Mouse (Mus musculus): Measurements from ENCODE around the gene Phospho1.

The Phospho1 gene

DNA sequence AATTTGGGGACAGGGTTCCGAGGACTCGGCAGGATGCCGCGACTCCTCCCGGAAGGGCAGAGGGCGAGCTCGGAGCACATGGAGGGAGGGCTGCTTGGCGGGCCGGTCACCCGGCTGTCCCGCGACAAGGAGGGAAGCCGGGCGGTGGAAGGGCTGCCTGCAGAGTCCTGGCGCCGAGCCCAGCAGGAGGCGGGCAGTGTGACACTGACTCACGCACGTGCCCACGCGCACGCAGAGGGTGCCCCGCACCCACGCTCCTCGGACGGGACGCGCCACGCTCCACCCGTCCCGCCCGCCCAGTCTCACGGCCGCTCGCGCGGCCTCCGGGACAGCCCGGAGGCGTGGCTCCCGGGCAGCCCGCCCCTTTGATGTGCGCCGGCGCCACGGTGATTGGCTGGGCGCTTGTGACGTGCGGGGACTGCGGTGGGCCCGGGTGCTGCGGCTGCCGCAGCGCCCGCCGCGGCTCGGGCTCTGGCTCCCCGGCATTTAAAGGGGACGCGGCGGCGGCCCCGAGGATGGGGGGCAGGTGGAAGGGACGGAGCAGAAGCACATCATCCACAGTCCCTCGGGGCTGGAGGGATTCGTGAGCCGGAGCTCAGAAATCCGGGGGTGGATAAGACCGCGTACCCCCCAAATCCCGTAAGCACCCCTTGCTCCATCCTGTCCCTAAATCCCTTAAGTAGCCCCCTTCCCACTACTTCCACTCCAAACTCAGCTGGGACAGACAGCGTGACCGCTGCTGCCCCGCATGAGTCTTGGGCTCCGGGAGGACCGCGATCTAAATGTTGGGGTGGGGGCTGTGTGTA, at the start of gene Phospho1:
TSS of gene Phospho1 (plus strand) at position 429 of the 806 bp plus-strand sequence.
- DNase-seq: peak; percentile 95 to 96

- DNase-seq: peak; percentile 80 to 92
Observed at GRCm38 (mm10) chr11:95777323-95778297, 46.7 kb upstream of the Phospho1 start.

DNA sequence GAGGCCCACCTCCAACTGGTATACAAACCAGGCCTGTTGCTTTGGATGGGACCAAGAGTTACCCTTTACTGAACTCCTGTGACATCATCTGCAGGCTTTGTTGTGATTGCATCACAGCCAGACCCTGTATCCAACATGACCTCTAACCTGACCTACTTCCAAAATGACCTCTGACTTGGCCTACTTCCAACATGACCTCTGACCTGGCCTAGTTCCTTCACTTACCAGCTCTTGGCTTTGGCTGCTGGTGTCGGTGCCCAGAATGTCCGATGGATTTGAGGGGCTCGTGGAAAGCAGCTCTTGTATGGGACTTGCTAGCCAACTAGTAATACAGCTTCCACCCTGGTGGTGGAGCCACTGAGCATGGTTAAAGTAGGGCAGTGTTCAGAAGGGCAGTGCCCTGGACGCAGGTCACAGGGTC, 45.5 kb upstream of the Phospho1 start:
- DNase-seq: peak; percentile 66

GRCm38 (mm10) chr11:95779366-95779765, 44.9 kb upstream of the Phospho1 start:
- DNase-seq: no peak

- DNase-seq: peak; percentile 71 to 83
Observed at GRCm38 (mm10) chr11:95780480-95780879, 43.8 kb upstream of the Phospho1 start.

- no peak for DNase-seq
Observed at GRCm38 (mm10) chr11:95781557-95781956, 42.7 kb upstream of the Phospho1 start.

DNA sequence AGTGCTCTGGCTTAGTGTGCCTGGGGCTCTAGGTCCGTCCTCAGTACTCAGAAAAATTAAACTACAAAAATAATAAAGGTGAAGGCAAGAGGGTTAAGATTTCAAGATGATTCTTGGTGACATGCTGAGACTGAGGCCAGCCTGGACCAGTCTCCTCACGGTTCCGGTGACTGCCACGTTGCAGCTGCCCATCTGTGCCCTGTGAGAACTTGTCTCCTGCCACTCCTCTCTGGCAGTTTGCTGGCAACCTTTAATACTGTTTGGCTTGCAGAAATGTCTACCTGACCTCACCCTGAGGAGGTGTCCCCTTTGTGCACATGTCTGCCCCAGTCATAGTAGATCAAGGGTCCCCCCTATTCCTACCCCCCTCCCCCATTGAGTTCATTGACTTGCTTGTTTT, 40.8 kb upstream of the Phospho1 start:
- DNase-seq: no peak

- DNase-seq: no peak
Observed at GRCm38 (mm10) chr11:95783958-95784357, 40.3 kb upstream of the Phospho1 start.

GRCm38 (mm10) chr11:95785675-95786074, 38.6 kb upstream of the Phospho1 start:
- no peak for DNase-seq

- DNase-seq: no peak
Observed at GRCm38 (mm10) chr11:95786511-95786910, 37.8 kb upstream of the Phospho1 start.

DNA sequence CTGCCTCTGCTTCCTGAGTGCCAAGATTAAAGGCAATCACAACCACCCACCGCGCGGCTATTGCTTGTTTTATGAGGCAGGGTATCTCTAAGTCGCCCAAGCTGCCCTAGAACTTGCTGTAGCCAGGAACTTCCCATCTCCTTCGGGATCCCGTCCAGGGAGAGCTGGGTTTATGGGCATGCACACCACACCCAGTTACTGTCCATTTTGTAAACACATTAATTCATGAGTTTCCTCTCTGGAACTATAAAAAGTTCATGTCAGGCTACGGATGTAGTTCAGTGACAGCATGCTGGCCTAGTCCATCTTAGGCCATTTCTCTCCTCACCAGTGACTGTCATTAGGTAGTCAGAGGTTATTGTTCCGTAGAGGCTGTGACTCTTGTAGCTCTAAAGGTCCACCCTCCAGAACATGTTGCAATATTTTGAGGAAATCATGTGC, 34.8 kb upstream of the Phospho1 start:
- DNase-seq: peak in 1 of 2 experiments; percentile 54

DNA sequence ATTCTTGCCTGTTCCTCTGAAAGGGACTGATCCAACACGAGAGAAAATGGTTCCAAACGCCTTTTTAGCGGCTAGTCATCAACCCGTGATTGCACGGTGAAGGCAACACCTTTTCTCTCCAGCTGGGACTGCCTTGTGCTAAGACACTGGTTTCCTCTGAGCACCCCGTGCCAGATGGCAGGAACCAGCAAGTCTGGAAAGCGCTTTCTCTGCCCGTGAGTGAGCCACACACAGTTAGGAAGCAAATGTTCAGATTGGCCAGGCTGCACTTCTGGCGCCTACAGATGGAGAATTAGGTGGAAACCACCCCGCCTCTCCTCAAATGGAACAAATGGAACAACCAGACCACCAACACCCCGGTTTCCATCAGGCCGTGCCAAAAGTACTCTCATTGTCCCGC, 32.5 kb upstream of the Phospho1 start:
- DNase-seq: no peak

- DNase-seq: no peak
Observed at GRCm38 (mm10) chr11:95792950-95793509, 31.3 kb upstream of the Phospho1 start.

DNA sequence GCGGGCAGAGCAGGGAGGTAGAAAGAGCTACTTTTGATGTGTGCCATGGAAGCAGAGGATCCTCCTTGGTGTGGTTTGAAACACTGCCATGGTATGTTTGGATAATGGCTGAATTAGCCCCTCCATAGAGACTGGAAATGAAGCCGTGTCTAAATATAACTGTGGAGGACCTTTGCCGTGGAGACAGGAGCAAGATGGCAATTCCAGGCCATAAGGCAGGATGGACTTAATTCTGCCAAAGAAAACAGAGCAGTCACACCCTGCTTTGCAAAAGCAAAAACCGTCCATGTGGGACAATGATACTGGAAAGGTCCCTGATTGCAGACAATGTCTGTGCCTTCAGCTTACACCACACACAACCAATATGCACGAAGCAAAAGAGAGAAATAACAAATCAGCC, 30.1 kb upstream of the Phospho1 start:
- no peak for DNase-seq

DNA sequence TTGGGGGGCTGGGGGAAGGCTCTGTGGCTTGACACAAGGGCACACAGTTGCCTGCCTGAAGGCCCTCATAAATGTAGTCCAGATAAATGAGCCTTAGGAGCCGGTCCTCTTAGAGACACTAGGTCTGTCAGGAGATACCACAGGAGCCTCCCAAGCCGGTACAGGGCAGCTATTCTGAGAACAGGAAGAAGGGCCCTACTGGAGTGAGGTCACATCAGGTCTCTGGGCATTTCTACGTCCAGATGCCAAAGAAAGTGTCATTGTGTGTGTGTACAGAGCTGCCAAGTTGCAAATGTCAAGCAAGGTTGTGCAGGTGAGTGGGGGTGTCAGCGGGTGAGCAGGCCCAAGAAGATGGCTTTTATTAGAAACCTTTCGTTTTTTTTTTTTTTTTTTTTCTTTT, 28.7 kb upstream of the Phospho1 start:
- no peak for DNase-seq

GRCm38 (mm10) chr11:95805010-95805409, 19.3 kb upstream of the Phospho1 start:
- no peak for DNase-seq

DNA sequence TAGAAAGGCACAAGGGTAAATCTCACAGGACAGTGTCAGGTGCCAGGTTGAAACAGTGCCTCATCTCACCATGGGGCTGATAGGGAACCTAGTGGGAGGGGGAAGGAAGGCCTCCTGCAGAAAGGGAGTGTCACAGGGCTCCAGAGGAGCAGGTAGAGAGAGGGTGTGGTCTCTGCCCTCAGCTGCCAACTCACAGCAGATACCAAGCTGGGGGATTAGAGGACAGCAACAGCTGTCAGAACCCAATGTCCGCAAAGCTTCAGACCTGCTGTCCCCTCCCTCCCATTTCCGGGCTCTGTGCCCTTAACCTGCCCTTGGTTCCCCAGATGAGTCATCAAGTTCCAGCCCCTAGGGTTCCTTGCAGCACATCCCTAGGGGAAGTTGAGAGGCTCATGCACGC, 18.8 kb upstream of the Phospho1 start:
- DNase-seq: peak in 1 of 2 experiments; percentile 36

- no peak for DNase-seq
Observed at GRCm38 (mm10) chr11:95807884-95808283, 16.4 kb upstream of the Phospho1 start.

GRCm38 (mm10) chr11:95808448-95809011, 15.8 kb upstream of the Phospho1 start:
- DNase-seq: no peak

GRCm38 (mm10) chr11:95809603-95810002, 14.7 kb upstream of the Phospho1 start:
- DNase-seq: no peak

DNA sequence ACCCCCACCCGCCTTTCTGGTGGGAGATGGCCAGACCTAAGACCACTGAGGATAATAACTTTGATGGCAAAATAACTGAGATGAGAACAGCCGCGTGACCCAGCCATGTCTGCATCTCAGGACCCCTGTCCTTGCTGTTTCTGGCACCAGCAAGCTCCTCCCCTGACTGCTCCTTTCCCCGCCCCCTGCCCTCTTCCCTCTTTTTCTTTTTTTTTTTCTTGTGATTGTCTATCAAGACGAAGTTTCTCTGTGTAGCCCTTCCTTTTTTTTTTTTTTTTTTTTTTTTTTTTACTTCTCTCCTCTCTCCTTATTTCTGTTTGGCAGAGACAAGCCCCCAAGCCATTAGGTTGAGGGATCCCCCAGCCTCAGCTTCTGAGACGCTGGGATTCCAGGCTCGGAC, 13.5 kb upstream of the Phospho1 start:
- DNase-seq: no peak

GRCm38 (mm10) chr11:95811741-95812140, 12.6 kb upstream of the Phospho1 start:
- DNase-seq: no peak

- no peak for DNase-seq
Observed at GRCm38 (mm10) chr11:95812224-95812623, 12.1 kb upstream of the Phospho1 start.
